Mouse (Mus musculus) erythroblast, embryonic 14.5 days (primary cell): ENCODE data around the gene Syn3.

Experiments used
- GATA1 ChIP-seq: IDR thresholded peaks from 2 replicates; pipeline ENCODE4 v1.6.1; 2012; ENCODE audit warnings: low read length, inconsistent platforms, mixed read lengths
- TAL1 ChIP-seq: IDR thresholded peaks from 3 replicates; pipeline ENCODE4 v1.6.1; 2012; ENCODE audit warnings: low read length, inconsistent platforms, mixed read lengths

DNA sequence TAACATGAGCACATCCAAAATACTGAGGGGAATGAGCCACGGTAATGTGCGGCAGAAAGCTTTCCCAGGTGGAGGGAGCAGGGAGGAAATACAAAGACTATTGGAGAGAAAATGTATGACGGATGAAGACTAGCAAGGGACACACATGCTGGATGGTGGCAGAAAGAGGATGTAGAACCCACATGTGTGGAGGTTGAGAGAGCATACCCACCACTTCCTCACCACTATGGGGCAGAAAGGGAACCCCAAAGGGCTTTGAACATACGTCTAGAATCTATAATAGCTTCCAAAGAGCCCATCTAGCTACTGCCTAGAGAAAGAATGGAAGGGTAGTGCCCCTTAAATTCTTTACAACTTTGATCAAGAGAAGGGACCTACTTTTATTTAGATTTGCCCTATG lies 113.0 kb downstream of the Syn3 start:
- TF ChIP-seq GATA1 (no peak), TAL1 (no peak)
